Mouse (Mus musculus) urinary bladder, adult 18-20 months (tissue): Measurements from ENCODE around the gene Prmt8.

Source experiments
- DNase-seq, 2 experiments: peaks; one replicate each; pipeline ENCODE4 v3.0.0; 2022; ENCODE audit warnings: low spot score in 2 of 2, mixed read lengths in 2 of 2

Gene Prmt8

GRCm38 (mm10) chr6:127739921-127740320 is 29.4 kb downstream of the Prmt8 start:
- no peak for DNase-seq

GRCm38 (mm10) chr6:127735130-127735981 is 33.9 kb downstream of the Prmt8 start:
- DNase-seq: no peak

GRCm38 (mm10) chr6:127723126-127723525 is 46.1 kb downstream of the Prmt8 start:
- no peak for DNase-seq

GRCm38 (mm10) chr6:127719875-127720274 is 49.4 kb downstream of the Prmt8 start:
- DNase-seq: no peak

GRCm38 (mm10) chr6:127717239-127718137 is 51.8 kb downstream of the Prmt8 start:
- no peak for DNase-seq

GRCm38 (mm10) chr6:127715428-127715827 is 53.8 kb downstream of the Prmt8 start:
- DNase-seq: no peak

GRCm38 (mm10) chr6:127714906-127715305 is 54.4 kb downstream of the Prmt8 start:
- DNase-seq: peak in 1 of 2 experiments; percentile 1

- no peak for DNase-seq
Measured at GRCm38 (mm10) chr6:127708218-127708628, 61.0 kb downstream of the Prmt8 start.

- DNase-seq: no peak
Measured at GRCm38 (mm10) chr6:127701036-127701783, 68.1 kb downstream of the Prmt8 start.

GRCm38 (mm10) chr6:127693681-127694080 is 75.6 kb downstream of the Prmt8 start:
- no peak for DNase-seq

GRCm38 (mm10) chr6:127692298-127692697 is 77.0 kb downstream of the Prmt8 start:
- no peak for DNase-seq

GRCm38 (mm10) chr6:127687181-127687860 is 82.0 kb downstream of the Prmt8 start:
- no peak for DNase-seq

GRCm38 (mm10) chr6:127684981-127685380 is 84.3 kb downstream of the Prmt8 start:
- DNase-seq: no peak

- DNase-seq: no peak
Measured at GRCm38 (mm10) chr6:127683561-127683960, 85.7 kb downstream of the Prmt8 start.

- no peak for DNase-seq
Measured at GRCm38 (mm10) chr6:127680784-127681183, 88.5 kb downstream of the Prmt8 start.

- no peak for DNase-seq
Measured at GRCm38 (mm10) chr6:127678998-127679397, 90.3 kb downstream of the Prmt8 start.

- DNase-seq: no peak
Measured at GRCm38 (mm10) chr6:127678320-127678719, 91.0 kb downstream of the Prmt8 start.

GRCm38 (mm10) chr6:127676866-127677265 is 92.4 kb downstream of the Prmt8 start:
- DNase-seq: no peak

- no peak for DNase-seq
Measured at GRCm38 (mm10) chr6:127672071-127672470, 97.2 kb downstream of the Prmt8 start.

- no peak for DNase-seq
Measured at GRCm38 (mm10) chr6:127670031-127670430, 99.2 kb downstream of the Prmt8 start.

GRCm38 (mm10) chr6:127669313-127669712 is 100.0 kb downstream of the Prmt8 start:
- DNase-seq: no peak
